ENCODE assay signal across 17 mouse cellular contexts in the genomic region with DNA sequence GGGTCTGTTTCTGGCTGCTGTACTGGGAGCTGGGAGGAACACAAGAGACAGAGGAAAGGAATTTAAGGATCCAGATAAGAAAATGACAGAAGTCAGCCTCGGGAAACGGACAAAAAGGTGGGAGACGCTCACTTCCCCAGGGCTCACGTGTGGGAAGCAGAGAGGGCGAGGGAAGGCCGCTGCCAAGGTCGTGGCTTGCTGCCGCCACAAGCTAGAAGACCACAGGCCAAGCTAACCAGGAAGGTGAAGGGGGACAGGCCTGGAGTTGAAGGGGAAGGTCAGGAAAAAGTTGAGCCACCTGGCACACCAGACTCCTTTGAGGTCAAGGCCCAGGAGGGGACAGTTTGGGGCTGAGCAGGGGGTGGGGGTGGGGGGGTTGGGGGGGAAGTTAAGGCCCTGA. TPM values are rescaled to one million over a fixed set of nuclear protein-coding genes. Genes with fewer than 3 reads are reported as not detected.
DNase-seq lines count a peak whose midpoint lies in the region; ATAC-seq and TF ChIP-seq lines count a peak whose summit lies in the region.
"Had no signal": no experiment of that assay in that cellular context is flagged by ENCODE, and none has a peak within 500 bp of the region (broad histone marks: within the 10 kb centered on the region; RNA-seq: fewer than 3 reads in every experiment).

No protein-coding gene starts in this region.

- no peak overlapping the region for H3K4me2 ChIP-seq in heart, embryonic 11.5 days
- H3K4me2 ChIP-seq in liver, embryonic 13.5 days: no peak overlapping the region
- H3K4me2 ChIP-seq: embryonic facial prominence, embryonic 13.5 days; hindbrain, embryonic 14.5 days; stomach, embryonic 15.5 days had no signal

- no peaks in the 10 kb centered on the region for H3K36me3 ChIP-seq in heart, embryonic 11.5 days (ENCODE audit: control insufficient read depth, insufficient read depth, low read length)
- H3K36me3 ChIP-seq in liver, embryonic 13.5 days: peaks cover 38% of the 10 kb centered on the region
- H3K36me3 ChIP-seq: embryonic facial prominence, embryonic 13.5 days; stomach, embryonic 15.5 days had no signal

- H3K9me3 ChIP-seq in heart, embryonic 11.5 days (replicated peaks; ENCODE audit: control insufficient read depth, low read length): no peaks in the 10 kb centered on the region
- no peaks in the 10 kb centered on the region for H3K9me3 ChIP-seq in liver, embryonic 13.5 days (replicated peaks)
- H3K9me3 ChIP-seq: embryonic facial prominence, embryonic 13.5 days; stomach, embryonic 15.5 days had no signal

- peak overlapping the region; percentile 52; the same call in 1 of the 2 replicates for H3K9ac ChIP-seq in heart, embryonic 11.5 days (ENCODE audit: low read depth, low read length)
- no peak overlapping the region for H3K9ac ChIP-seq in liver, embryonic 13.5 days
- H3K9ac ChIP-seq: hindbrain, embryonic 14.5 days; liver, embryonic 14.5 days; stomach, embryonic 15.5 days had no signal

- no peak for TF ChIP-seq CTCF in layer of hippocampus, adult 2 months (conservative IDR thresholded peaks at IDR 0.05)

- H3K4me3 ChIP-seq in heart, embryonic 11.5 days (ENCODE audit: low read depth, low read length): no peak overlapping the region
- no peak overlapping the region for H3K4me3 ChIP-seq in layer of hippocampus, adult 2 months
- H3K4me3 ChIP-seq in liver, embryonic 13.5 days (replicated peaks): no peak overlapping the region
- H3K4me3 ChIP-seq: embryonic facial prominence, embryonic 13.5 days; stomach, embryonic 15.5 days had no signal

- H3K27ac ChIP-seq in heart, embryonic 11.5 days (ENCODE audit: low read depth, low read length): peak overlapping the region; percentile 64
- peak overlapping the region; percentile 40; the same call in 1 of the 2 replicates for H3K27ac ChIP-seq in layer of hippocampus, adult 2 months
- H3K27ac ChIP-seq in liver, embryonic 13.5 days: peak overlapping the region; percentile 68
- H3K27ac ChIP-seq: hindbrain, embryonic 14.5 days; liver, embryonic 14.5 days; stomach, embryonic 15.5 days had no signal

- 22% methylated on average over 8 of the region's 8 CpGs for WGBS in heart, embryonic 11.5 days (ENCODE audit: insufficient replicate concordance)
- WGBS in liver, embryonic 13.5 days (ENCODE audit: insufficient replicate concordance): 54% methylated on average over 8 of the region's 8 CpGs

- ATAC-seq in heart, embryonic 11.5 days (replicated peaks; ENCODE audit: insufficient number of reproducible peaks, low FRiP score, low TSS enrichment): no peak
- no peak for ATAC-seq in liver, embryonic 13.5 days (ENCODE audit: low read depth)
- ATAC-seq: intestine, postnatal 0 days; midbrain, embryonic 16.5 days had no signal

- peaks cover 47% of the 10 kb centered on the region for H3K4me1 ChIP-seq in heart, embryonic 11.5 days (ENCODE audit: control insufficient read depth, insufficient read depth, low read length)
- peaks cover 79% of the 10 kb centered on the region for H3K4me1 ChIP-seq in liver, embryonic 13.5 days (replicated peaks)
- H3K4me1 ChIP-seq: stomach, embryonic 15.5 days had no signal

- no peaks in the 10 kb centered on the region for H3K27me3 ChIP-seq in heart, embryonic 11.5 days (ENCODE audit: control insufficient read depth, insufficient read depth, low read length)
- H3K27me3 ChIP-seq in liver, embryonic 13.5 days: no peaks in the 10 kb centered on the region
- H3K27me3 ChIP-seq: embryonic facial prominence, embryonic 13.5 days; stomach, embryonic 15.5 days had no signal

- peak; percentile 69 for DNase-seq in adrenal gland, adult 2 months
- no peak for DNase-seq in adrenal gland, adult (ENCODE audit: inconsistent age in 2 of 2, low spot score in 1 of 2)
- no peak for DNase-seq in heart, adult 18-20 months
- no peak for DNase-seq in layer of hippocampus, adult 2 months (ENCODE audit: low spot score in 2 of 2)
- no peak for DNase-seq in layer of hippocampus, adult 11-12 months (ENCODE audit: low spot score)
- no peak for DNase-seq in liver, embryonic 13.5 days
- no peak for DNase-seq in right cerebral cortex, adult 18-20 months
- DNase-seq: cerebellum, postnatal 25 days; thymus, postnatal 25 days had no signal

RNA-seq across cellular contexts. Expression of gene Scarb1, which starts 10.2 kb away (rescaled TPM):
- total RNA-seq in adrenal gland, adult 2 months (2021): 1,000 to 10,000 TPM; 2,436 to 2,553 TPM
- polyA plus RNA-seq in adrenal gland, adult 2 months (2012; rRNA removed): 2,348 and 2,822 TPM in 2 replicates
- polyA plus RNA-seq in heart, embryonic 11.5 days (2014; fragmentation: Nextera tagmentation; extraction: Ambion mirVana): 57.1 and 67.0 TPM in 2 replicates
- 10 to 100 TPM; 26.6 to 34.7 TPM for total RNA-seq in heart, adult 18-20 months (2021)
- total RNA-seq in layer of hippocampus, adult 2 months (2021): 10 to 100 TPM; 34.5 to 35.1 TPM
- polyA plus RNA-seq in liver, embryonic 13.5 days (2015; fragmentation: Nextera tagmentation; extraction: Ambion mirVana): 66.1 and 76.3 TPM in 2 replicates

RNA-seq across cellular contexts. Expression of gene Gm10382, which starts 58.5 kb away (rescaled TPM):
- under 1 TPM; 0.23 to 0.24 TPM for total RNA-seq in adrenal gland, adult 2 months (2021)
- 0.26 and 0.50 TPM in 2 replicates for polyA plus RNA-seq in adrenal gland, adult 2 months (2012; rRNA removed)
- polyA plus RNA-seq in heart, embryonic 11.5 days (2014; fragmentation: Nextera tagmentation; extraction: Ambion mirVana): 0.42 TPM in 1 of 2 replicates, not detected in the other
- under 1 TPM in 1 of 2 experiments, not detected in 1; 0.23 TPM for total RNA-seq in heart, adult 18-20 months (2021)
- total RNA-seq in layer of hippocampus, adult 2 months (2021): not detected
- 0.10 and 0.21 TPM in 2 replicates for polyA plus RNA-seq in liver, embryonic 13.5 days (2015; fragmentation: Nextera tagmentation; extraction: Ambion mirVana)
- polyA plus RNA-seq: neural tube, embryonic 11.5 days had no signal

RNA-seq across cellular contexts. Expression of gene Ubc, which starts 59.3 kb away (rescaled TPM):
- total RNA-seq in adrenal gland, adult 2 months (2021): 1,000 to 10,000 TPM; 1,333 to 2,925 TPM
- 634 and 889 TPM in 2 replicates for polyA plus RNA-seq in adrenal gland, adult 2 months (2012; rRNA removed)
- 833 and 922 TPM in 2 replicates for polyA plus RNA-seq in heart, embryonic 11.5 days (2014; fragmentation: Nextera tagmentation; extraction: Ambion mirVana)
- 1,000 to 10,000 TPM; 1,625 to 1,638 TPM for total RNA-seq in heart, adult 18-20 months (2021)
- 100 to 1,000 TPM; 713 to 818 TPM for total RNA-seq in layer of hippocampus, adult 2 months (2021)
- polyA plus RNA-seq in liver, embryonic 13.5 days (2015; fragmentation: Nextera tagmentation; extraction: Ambion mirVana): 517 and 564 TPM in 2 replicates

Comparison
In these comparisons a context has a peak if more than half of its experiments do, and no peak if none do; other contexts are left out.
1. RNA of gene Scarb1, which starts 10.2 kb away (total RNA-seq): 2,436 to 2,553 TPM in adrenal gland, adult 2 months; 34.5 to 35.1 TPM in layer of hippocampus, adult 2 months and 26.6 to 34.7 TPM in heart, adult 18-20 months; every median in the first group is over 10 times any median in the second.
2. Peak in every context shown above with its lines, with median percentiles within 50 percentile points of each other: H3K27ac ChIP-seq.